Mouse (Mus musculus) cerebellum, adult 2 months (tissue): ENCODE results near the gene Elk3. TPM values are rescaled to one million over a fixed set of nuclear protein-coding genes. Genes with fewer than 3 reads are reported as not detected.

Experiments
- DNase-seq, 2 experiments: peaks; one replicate each; pipeline ENCODE4 v3.0.0; 2021
- H3K27ac ChIP-seq: fragments of 200-500 bp; 2 replicates; pipeline ENCODE4 v1.5.1; 2012; ENCODE audit warnings: low read length, control low read depth, inconsistent platforms; ENCODE audit not compliant: insufficient read depth
- H3K27me3 ChIP-seq: fragments of 200-500 bp; 2 replicates; pipeline ENCODE4 v1.6.1; 2012; ENCODE audit warnings: inconsistent platforms, mild to moderate bottlenecking, low read length, moderate library complexity; ENCODE audit not compliant: control insufficient read depth, insufficient read depth
- H3K4me1 ChIP-seq: fragments of 200-500 bp; 2 replicates; pipeline ENCODE4 v1.6.1; 2011; ENCODE audit warnings: low read length; ENCODE audit not compliant: control insufficient read depth, insufficient read depth
- H3K4me3 ChIP-seq: fragments of 200-500 bp; replicated peaks from 2 replicates; pipeline ENCODE3; 2011; ENCODE audit warnings: mild to moderate bottlenecking, low read depth, low read length, control low read depth; ENCODE audit not compliant: insufficient read depth
- CTCF ChIP-seq: fragments of 200-500 bp; IDR thresholded peaks from 2 replicates; pipeline ENCODE4 v1.5.1; 2011; ENCODE audit warnings: low read depth, mild to moderate bottlenecking, control low read depth, low read length, moderate library complexity, borderline replicate concordance; ENCODE audit not compliant: insufficient read depth
- POLR2A ChIP-seq: fragments of 200-500 bp; IDR thresholded peaks from 2 replicates; pipeline ENCODE4 v1.6.1; 2011; ENCODE audit warnings: low read length, control low read depth, borderline replicate concordance; ENCODE audit not compliant: insufficient read depth
- WGBS: fragments of 180-500 bp; shearing (Covaris S2); methylation state at CpG from one replicate; pipeline ENCODE4 v1.1.7; 2018; 5-methylcytosine and 5-hydroxymethylcytosine counted together
- polyA plus RNA-seq: library from polyadenylated mRNA; depleted of rRNA; stranded (reverse); fragments of >200 nt; gene quantifications from 2 replicates; pipeline ENCODE4 v1.2.3, GENCODE M21; 2012

The Elk3 gene
- polyA plus RNA-seq, 1 experiment: 5.9 TPM

DNA sequence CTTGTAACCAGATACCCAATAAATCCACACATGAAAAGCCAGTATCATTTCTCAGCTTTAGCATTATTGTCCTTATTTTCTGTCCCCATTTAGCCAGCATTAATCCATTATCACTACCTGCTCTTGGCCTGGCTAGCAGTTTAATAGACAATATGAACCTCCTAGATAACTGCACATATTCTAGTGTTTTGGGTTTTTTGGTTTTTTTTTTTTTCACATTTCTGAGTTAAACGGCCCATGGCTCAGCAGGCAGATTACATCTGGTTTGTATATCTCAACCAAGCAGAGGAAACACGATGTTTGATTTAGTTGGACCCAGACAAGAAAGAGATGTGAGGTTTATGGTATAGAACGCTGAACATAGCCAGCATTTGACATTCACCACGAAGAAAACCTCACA lies 41.2 kb downstream of the Elk3 start:
- Histone ChIP-seq H3K27ac (no peak overlapping the region), H3K4me3 (no peak overlapping the region), H3K4me1 (peaks cover 14% of the 10 kb centered on the region), H3K27me3 (no peaks in the 10 kb centered on the region)
- no peak for DNase-seq
- no peak for TF ChIP-seq CTCF
- TF ChIP-seq POLR2A: no peak
- 64% methylated on average over 4 of the region's 4 CpGs for WGBS

DNA sequence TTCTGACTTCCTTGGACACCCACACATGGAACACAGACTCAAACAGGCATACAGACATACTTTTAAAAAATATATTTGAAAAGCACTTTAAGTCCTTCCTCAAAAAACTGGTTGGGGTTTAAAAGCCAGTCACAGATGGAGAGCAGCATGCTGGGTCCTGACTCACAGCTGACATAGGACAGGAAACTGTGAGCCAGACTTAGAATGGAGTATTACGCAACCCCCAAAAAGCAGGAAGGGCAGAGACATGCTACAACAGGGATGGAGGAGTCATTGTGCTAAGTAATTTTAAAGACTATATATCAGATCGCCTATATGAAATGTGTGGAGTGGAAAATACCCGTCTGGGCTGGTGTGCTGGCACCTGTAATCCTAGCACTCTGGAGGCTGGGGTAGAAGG lies 42.6 kb downstream of the Elk3 start:
- no peak for DNase-seq
- Histone ChIP-seq H3K4me1 (peaks cover 14% of the 10 kb centered on the region), H3K4me3 (no peak overlapping the region), H3K27ac (no peak overlapping the region), H3K27me3 (no peaks in the 10 kb centered on the region)
- TF ChIP-seq CTCF: no peak
- TF ChIP-seq POLR2A: no peak
- 97% methylated on average over 3 of the region's 3 CpGs for WGBS

DNA sequence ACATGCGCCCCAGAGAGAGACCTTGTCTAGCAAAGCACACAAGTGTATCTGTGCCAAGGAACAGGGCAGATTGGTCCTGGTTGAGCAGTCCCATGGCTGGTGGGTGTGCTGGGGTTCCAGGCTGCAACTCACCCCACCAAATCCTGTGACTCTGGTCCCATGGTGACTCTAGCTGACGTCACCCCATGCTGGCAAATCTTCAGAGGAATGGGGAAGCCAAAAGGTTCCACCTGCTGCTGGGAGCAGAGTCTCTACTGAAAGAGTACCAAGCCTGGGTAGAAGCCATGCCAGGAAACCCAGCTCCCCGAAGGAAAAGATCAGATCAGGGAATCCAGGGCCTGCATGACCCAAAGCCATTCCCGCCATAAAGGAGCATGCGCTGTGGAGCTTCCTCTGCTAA lies 43.4 kb downstream of the Elk3 start:
- 53% methylated on average over 5 of the region's 5 CpGs for WGBS
- H3K27ac ChIP-seq: no peak overlapping the region
- H3K27me3 ChIP-seq: no peaks in the 10 kb centered on the region
- H3K4me1 ChIP-seq: peaks cover 14% of the 10 kb centered on the region
- DNase-seq: peak; percentile 64 to 78
- TF ChIP-seq POLR2A (no peak), CTCF (no peak)
- no peak overlapping the region for H3K4me3 ChIP-seq

DNA sequence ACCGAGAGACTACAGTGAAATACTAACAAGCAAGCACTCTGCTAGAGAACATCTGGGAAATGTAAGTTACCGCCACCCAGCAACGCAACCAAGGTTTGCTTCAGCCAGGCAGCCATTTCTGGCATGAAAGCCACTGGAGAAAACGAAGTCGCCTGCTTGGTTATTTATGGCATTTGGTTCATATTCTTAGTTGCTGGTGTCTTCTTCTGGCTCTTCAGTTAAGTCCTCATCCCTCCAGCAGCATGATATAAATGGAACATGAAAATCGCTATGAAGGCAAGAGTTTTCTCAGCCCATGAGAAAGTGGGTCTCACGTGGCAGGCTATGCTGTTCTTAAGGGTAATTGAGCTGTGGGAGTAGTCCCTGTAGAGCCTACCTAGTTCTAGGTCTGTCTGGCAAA lies 44.4 kb downstream of the Elk3 start:
- no peak for TF ChIP-seq POLR2A
- TF ChIP-seq CTCF: no peak

DNA sequence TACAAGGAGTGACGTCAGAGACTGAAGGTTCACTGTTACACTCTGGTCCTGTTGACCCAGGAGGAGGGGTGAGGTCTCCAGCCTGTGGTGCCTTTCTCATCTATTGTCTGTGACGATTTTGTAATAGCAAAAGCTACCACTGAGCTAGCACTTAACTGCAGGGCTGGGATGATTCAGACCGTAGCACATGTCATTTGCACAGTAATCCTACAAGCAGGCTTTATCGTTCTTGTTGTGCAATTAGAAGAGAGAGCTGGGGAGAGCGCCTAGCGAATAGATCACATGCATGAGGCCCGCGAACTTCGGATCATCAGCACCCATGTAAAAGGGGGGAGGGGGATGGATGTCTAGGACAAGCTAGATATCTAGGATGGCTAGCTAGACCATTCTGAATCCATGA lies 45.1 kb downstream of the Elk3 start:
- Histone ChIP-seq H3K27me3 (no peaks in the 10 kb centered on the region), H3K27ac (no peak overlapping the region), H3K4me1 (peaks cover 31% of the 10 kb centered on the region), H3K4me3 (no peak overlapping the region)
- WGBS: 87% methylated on average over 9 of the region's 9 CpGs
- TF ChIP-seq CTCF: no peak
- TF ChIP-seq POLR2A: no peak
- DNase-seq: no peak

More for the DNA sequence above, 44.4 kb downstream of the Elk3 start:
- no peak for DNase-seq
- 92% methylated on average over 7 of the region's 7 CpGs for WGBS
- Histone ChIP-seq H3K4me3 (no peak overlapping the region), H3K4me1 (peaks cover 24% of the 10 kb centered on the region), H3K27me3 (no peaks in the 10 kb centered on the region), H3K27ac (no peak overlapping the region)

DNA sequence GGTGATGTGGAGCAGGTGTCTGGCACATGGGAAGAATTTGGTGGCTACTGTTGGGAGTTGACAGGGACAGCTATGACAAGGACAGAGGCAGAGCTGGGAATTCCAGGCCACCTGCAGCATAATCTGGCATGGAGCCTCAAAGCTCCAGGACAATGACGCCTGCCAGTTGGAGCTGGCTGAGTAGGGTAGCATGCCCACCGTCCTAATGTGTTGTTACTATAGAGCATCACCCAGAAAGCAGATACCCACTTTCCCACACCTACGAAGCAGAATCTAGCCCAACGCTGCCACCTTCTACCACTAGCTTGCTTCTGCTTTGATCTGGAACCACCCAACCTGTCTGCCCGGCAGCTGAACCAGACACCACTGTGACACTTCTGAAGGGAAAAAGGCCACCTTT lies 46.9 kb downstream of the Elk3 start:
- no peak overlapping the region for H3K27ac ChIP-seq
- no peak overlapping the region for H3K4me3 ChIP-seq
- DNase-seq: peak in 1 of 2 experiments; percentile 37
- WGBS: 37% methylated on average over 5 of the region's 5 CpGs
- TF ChIP-seq POLR2A (no peak), CTCF (no peak)
- H3K4me1 ChIP-seq: peaks cover 37% of the 10 kb centered on the region
- H3K27me3 ChIP-seq: no peaks in the 10 kb centered on the region

DNA sequence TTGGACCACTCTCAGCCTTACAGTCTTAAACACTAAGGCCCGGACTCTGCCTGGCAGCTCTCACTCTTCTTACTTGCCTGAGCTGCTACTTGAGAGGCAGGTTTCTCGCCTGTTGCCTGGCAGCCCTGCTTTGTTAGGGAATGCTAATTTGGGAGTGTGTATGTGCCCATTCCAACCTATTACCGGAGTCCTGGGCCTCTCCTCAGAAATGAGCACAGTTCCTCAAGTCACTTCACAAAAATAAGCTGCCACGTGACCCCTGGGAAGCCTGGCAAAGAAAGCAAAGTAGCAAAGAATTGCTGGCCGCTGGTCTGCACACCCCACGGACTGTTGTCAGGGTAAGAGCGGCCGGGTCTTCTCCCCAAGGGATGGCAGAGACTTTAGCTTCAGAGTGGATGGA lies 47.5 kb downstream of the Elk3 start:
- H3K4me1 ChIP-seq: peaks cover 37% of the 10 kb centered on the region
- H3K27ac ChIP-seq: peak overlapping the region; percentile 58; the same call in 1 of the 2 replicates
- no peaks in the 10 kb centered on the region for H3K27me3 ChIP-seq
- 51% methylated on average over 8 of the region's 8 CpGs for WGBS
- H3K4me3 ChIP-seq: no peak overlapping the region
- peak in 1 of 2 experiments; percentile 38 for DNase-seq
- TF ChIP-seq CTCF (no peak), POLR2A (no peak)

DNA sequence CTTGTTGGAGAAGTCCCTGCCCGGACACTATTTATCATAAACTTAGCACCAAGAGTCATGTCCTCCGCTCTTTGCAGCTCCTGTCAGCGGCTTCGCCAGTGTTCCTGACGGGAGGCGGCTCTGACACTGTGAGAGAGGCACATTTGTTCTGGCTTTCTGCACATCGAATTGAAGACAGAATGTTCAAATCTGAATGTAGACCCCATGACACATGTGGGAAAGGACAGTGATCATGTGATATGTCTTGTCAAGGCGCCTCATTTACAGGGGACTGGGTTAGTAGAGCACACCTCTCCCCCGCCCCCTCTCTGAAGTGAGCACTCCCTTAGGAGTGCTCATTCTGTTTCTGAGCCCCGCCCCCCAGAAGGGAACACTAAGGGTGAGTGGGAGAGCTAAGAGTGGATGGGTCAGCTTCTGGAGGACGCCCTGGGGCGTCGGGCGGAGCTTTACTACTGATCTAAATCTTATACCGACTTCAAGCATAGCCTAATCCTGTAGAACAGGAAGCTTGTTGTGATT lies 48.9 kb downstream of the Elk3 start:
- no peak for DNase-seq
- H3K27me3 ChIP-seq: no peaks in the 10 kb centered on the region
- peak overlapping the region; percentile 17 for H3K4me3 ChIP-seq
- no peak for TF ChIP-seq CTCF
- no peak for TF ChIP-seq POLR2A
- peaks cover 40% of the 10 kb centered on the region for H3K4me1 ChIP-seq
- 26% methylated on average over 15 of the region's 15 CpGs for WGBS
- H3K27ac ChIP-seq: peak overlapping the region; percentile 17; the same call in 1 of the 2 replicates
